Mouse (Mus musculus): ENCODE measurements at regions not wholly inside any gene's neighbourhood (a gene's known extent, or its start where the extent isn't known, plus 50 kb on each side); places are given as distances from the start of the nearest gene placed in this dataset.
"Not testable (repeated sequence)": the region's sequence is repeated elsewhere in the genome, so short reads cannot be mapped to it uniquely, and the experiment has no call there.

DNA sequence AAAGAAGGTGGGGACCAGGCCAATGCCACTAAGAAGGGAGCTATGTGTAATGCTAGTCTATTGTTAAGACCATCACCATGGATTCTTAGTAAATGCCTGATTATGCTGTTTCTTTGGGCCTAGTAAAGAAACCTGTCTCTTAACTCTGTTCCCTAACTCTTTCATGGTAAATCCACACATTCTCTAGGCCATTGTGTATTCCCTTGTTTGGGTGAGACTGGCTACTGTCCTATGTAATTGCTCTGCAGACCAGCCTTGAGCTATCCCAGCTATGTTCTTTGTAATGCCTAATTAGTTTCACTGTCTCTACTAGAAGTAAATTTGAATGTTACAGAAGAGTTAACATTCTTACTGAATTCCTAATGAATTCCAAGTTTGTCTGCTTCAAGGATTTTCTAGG is 186.9 kb upstream of the Gm10750 start:
- no peak overlapping the region for H3K4me2 ChIP-seq (replicated peaks)
- no peak overlapping the region for H3K27ac ChIP-seq
- no peaks in the 10 kb centered on the region for H3K27me3 ChIP-seq
- no peak for ATAC-seq (ENCODE audit: low FRiP score)
- no peaks in the 10 kb centered on the region for H3K9me3 ChIP-seq (replicated peaks)
- no peaks in the 10 kb centered on the region for H3K4me1 ChIP-seq
- H3K4me3 ChIP-seq = no peak overlapping the region
- H3K9ac ChIP-seq = no peak overlapping the region
- H3K36me3 ChIP-seq = no peaks in the 10 kb centered on the region

DNA sequence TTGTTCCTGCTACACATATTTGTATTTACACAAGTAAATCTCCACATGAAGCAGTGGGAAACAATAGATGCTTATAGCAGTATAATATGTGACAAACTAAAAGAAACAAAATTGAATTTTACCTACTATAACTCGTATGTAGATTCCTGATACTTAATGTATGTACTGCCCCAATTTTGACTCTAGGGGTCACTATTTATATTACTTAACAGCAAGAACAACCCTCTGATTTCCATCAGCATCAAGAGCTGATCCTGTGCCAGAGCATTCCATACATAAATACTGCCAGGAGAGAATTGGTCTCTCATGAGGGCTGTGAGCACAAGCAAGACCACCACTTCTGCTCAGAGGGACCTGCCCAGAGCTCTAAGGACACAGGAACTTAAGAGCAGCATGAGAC is 178.7 kb upstream of the Gm10750 start:
- Histone ChIP-seq H3K9me3 (replicated peaks) (no peaks in the 10 kb centered on the region), H3K27ac (no peak overlapping the region), H3K9ac (no peak overlapping the region), H3K4me3 (no peak overlapping the region), H3K36me3 (no peaks in the 10 kb centered on the region), H3K4me1 (no peaks in the 10 kb centered on the region), H3K27me3 (no peaks in the 10 kb centered on the region), H3K4me2 (replicated peaks) (no peak overlapping the region)
- 71% methylated on average over 1 of the region's 1 CpGs for WGBS
- ATAC-seq (ENCODE audit: low FRiP score) = no peak

DNA sequence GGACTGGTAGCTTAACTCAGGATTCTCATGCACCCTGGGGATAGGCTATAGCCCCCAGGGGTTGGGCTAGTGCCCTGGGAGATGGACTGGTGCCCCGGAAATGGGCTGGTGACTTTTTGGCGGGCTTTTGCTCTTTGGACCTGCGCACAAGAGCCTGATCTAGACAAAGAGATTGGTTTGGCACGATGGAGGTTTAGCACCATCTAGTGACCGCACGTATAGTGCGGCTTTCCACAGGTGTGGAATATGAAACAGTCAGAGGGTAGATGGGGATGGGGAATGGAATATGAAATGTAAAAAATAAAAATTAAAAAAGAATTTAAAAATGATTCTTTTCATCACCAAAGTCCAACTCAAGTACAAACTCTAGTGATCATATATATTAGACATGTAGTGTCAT is 141.4 kb upstream of the Gm10750 start:
- not testable (repeated sequence) for H3K4me3 ChIP-seq; H3K4me2 ChIP-seq (replicated peaks); H3K9ac ChIP-seq; H3K36me3 ChIP-seq; H3K27me3 ChIP-seq; H3K4me1 ChIP-seq; H3K27ac ChIP-seq; H3K9me3 ChIP-seq (replicated peaks)
- 25% methylated on average over 7 of the region's 7 CpGs for WGBS
- peak; percentile 54; the same call in 1 of the 2 replicates for ATAC-seq (ENCODE audit: low FRiP score)

DNA sequence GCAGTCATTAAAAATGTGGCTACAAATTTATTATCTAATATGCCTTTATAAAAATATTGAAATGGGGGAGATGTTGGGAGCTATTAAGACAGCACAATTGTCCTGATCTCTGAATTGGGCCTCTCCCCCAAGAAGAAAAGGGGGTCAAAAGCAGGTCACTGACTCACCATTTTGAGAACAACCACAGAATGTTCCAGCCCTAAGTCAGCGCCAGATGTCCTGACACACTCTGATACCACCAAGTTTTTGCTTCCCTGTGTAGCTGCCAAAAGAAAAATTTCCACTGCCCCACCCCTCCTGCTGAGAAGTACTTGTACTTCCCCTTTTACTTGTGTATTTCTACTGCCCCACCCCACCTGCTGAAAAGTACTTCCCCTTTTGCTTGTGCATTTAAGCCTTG is 92.5 kb upstream of the Gm10750 start:
- H3K9me3 ChIP-seq (replicated peaks); H3K4me3 ChIP-seq; ATAC-seq (ENCODE audit: low FRiP score); H3K36me3 ChIP-seq; H3K4me2 ChIP-seq (replicated peaks); H3K27ac ChIP-seq; H3K27me3 ChIP-seq; H3K4me1 ChIP-seq; H3K9ac ChIP-seq: not testable (repeated sequence)
- 91% methylated on average over 1 of the region's 1 CpGs for WGBS

DNA sequence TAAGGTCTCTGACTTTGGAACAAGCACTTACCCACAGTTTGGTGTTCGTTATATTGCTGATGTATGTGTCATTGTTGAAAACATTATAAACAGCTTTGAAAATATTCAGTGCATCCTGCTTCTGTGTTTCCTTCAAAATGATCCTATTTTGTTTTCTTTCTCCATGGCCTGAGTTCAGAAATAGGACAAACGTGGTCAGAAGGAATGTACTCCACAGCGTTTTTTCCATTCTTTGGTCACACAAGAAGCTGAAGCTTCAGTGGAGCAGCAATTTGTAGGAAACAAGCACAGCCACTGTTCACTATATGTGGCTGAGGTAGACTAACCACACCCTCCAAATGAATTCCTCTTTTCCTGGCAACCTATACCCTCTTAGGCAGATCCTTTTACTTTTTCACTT is 75.1 kb upstream of the Gm10750 start:
- Histone ChIP-seq H3K9ac (no peak overlapping the region), H3K27me3 (no peaks in the 10 kb centered on the region), H3K36me3 (no peaks in the 10 kb centered on the region), H3K4me3 (no peak overlapping the region), H3K27ac (no peak overlapping the region), H3K4me1 (no peaks in the 10 kb centered on the region), H3K9me3 (replicated peaks) (no peaks in the 10 kb centered on the region), H3K4me2 (replicated peaks) (no peak overlapping the region)
- WGBS = 55% methylated on average over 3 of the region's 3 CpGs
- ATAC-seq (ENCODE audit: low FRiP score) = no peak
